Mouse (Mus musculus) splenic B cell, adult 2 months (primary cell): Measurements from ENCODE around the gene Olfr212.
"Not testable (repeated sequence)": the region's sequence is repeated elsewhere in the genome, so short reads cannot be mapped to it uniquely, and the experiment has no call there.

Source experiments
- DNase-seq: peaks from one replicate; pipeline ENCODE4 v3.0.0-alpha.2; 2011; ENCODE audit warnings: low read depth, low spot score
- H3K27me3 ChIP-seq: 2 replicates; pipeline ENCODE4 v1.6.1; 2012; ENCODE audit warnings: mild to moderate bottlenecking, low read length, moderate library complexity, mixed read lengths; ENCODE audit not compliant: control insufficient read depth, poor library complexity, insufficient read depth, severe bottlenecking
- H3K36me3 ChIP-seq: 2 replicates; pipeline ENCODE4 v1.6.1; 2012; ENCODE audit warnings: mild to moderate bottlenecking, low read length, moderate library complexity, mixed read lengths; ENCODE audit not compliant: control insufficient read depth, poor library complexity, insufficient read depth, severe bottlenecking

Olfr212 gene

GRCm38 (mm10) chr6:116506302-116507003 lies at the start of gene Olfr212:
Olfr212 (plus strand) TSS chr6:116506516.
- not testable (repeated sequence) for DNase-seq

DNA sequence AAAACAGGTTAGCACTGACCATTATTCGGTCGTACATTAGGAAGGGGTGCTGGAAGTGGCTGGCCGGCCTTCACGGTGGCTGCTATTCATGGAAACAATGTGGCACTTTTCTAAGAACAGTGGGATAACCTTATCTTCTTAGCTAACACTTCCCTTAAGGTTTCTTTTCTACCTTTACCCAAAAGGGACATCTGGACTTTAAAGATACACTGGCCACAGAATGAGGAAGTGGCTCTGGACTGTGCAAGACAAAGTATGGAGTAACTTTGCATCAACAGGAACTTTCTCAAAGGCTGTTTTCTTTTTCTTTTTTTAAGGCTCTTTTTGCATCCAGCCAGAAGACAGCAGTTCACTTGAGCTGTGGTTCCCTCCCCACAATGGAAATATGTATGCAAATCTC lies 47.6 kb upstream of the Olfr212 start:
- Histone ChIP-seq H3K27me3 (peaks cover 1% of the 10 kb centered on the region; the same call in 1 of the 2 replicates), H3K36me3 (no peaks in the 10 kb centered on the region)
- no peak for DNase-seq

More at GRCm38 (mm10) chr6:116506302-116507003, at the start of gene Olfr212:
- not testable (repeated sequence) for H3K27me3 ChIP-seq, H3K36me3 ChIP-seq

DNA sequence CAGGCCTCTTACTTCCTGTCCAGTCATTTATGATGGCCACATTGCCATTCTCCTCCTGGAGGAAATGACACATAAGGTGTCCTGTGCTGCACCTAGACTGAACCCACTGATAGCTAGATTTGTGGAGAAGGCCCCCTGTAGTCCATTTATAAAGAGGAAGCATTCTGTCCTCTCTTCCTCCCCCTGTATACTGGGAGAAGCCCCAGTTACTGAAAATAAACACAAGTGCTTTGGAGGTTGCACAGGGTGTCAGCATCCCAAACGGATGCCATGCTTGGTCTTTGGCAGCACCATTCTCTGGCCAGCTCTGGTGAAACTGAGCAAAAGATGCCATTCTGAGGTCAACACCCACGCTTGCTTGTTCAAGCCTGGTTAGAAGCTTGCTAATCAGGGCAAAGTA lies 47.1 kb upstream of the Olfr212 start:
- DNase-seq, result no peak
- peaks cover 1% of the 10 kb centered on the region; the same call in 1 of the 2 replicates for H3K27me3 ChIP-seq

DNA sequence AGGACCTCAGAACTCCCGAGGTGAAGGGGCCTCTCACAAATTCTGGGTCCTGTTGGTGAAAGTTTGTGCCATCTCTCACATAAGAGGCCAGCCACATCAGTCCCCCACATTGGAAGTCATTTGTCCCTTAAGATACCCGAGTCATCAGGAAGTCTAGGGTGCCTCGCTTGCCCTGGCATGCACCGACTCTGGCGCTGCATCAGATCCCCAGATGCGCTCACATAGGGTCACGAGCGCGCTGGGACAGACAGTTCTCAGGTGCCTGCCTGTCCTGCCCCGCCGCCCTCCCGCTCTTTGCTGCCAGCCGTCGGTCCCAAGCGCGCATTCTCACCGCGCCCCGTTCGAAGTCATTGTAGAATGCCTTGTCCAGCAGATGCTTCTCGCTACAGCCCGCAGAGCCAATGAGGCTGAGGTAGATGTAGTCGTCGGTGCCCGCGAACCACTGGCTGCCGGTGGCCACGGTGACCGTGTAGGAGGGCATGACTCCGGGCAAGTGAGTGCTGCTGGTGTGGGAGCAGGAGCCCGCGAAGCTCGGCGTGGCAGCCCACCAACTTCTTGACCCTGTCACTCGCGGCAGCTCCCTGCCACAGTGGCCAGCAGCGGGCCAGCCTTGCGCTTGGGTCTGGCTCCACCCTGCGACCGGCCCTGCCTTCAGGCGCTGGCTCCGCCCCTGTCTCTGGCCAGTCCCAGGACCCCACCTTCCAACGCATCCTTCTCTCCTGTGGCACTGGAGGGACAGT lies 45.6 kb upstream of the Olfr212 start, which contains the start of gene Alox5:
Gene Alox5 (minus strand): TSS at position 635 of the 740 bp plus-strand sequence.
- DNase-seq, result no peak
- Histone ChIP-seq H3K27me3 (peaks cover 1% of the 10 kb centered on the region; the same call in 1 of the 2 replicates), H3K36me3 (no peaks in the 10 kb centered on the region)

More for the DNA sequence above, 47.1 kb upstream of the Olfr212 start:
- no peaks in the 10 kb centered on the region for H3K36me3 ChIP-seq

DNA sequence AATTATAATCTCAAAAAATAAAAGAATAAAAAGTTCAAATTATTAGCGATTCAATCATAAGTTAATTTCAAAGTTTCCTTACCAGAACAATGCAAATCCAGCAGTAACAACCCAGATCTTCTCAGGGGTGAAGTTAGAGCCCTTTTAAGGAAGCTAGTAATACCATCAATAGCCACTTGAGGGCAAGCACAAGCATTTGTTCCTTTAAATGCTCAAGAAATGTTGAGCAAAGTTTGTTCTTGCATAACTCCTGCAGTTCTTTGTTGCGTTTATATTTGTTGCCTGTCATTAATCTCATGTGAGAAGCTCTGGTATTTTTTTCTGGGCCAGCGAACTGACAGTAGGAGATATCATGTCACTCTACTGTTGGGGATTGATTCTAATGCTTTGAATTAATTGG lies 38.2 kb upstream of the Olfr212 start:
- H3K27me3 ChIP-seq, result no peaks in the 10 kb centered on the region
- peak; percentile 7 for DNase-seq
- H3K36me3 ChIP-seq, result no peaks in the 10 kb centered on the region

DNA sequence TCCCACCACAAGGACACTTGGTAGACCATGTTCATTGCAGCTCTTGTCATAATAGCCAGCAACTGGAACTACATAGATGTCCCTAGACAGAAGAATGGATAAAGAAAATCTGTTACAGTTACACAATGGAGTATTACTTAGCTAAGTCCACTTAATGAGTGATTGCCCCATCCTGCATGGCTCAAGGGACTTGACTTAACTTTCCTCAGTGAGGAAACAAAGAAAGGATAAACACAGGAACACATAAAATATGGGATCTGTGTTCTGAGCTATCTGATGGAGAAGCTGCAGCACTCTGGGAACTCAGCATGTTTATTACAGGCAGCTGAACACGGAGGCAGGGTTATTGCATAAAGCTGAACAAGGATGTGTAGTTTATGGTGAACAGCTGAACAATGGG lies 21.2 kb upstream of the Olfr212 start:
- Histone ChIP-seq H3K27me3 (no peaks in the 10 kb centered on the region), H3K36me3 (no peaks in the 10 kb centered on the region)
- DNase-seq, result no peak

DNA sequence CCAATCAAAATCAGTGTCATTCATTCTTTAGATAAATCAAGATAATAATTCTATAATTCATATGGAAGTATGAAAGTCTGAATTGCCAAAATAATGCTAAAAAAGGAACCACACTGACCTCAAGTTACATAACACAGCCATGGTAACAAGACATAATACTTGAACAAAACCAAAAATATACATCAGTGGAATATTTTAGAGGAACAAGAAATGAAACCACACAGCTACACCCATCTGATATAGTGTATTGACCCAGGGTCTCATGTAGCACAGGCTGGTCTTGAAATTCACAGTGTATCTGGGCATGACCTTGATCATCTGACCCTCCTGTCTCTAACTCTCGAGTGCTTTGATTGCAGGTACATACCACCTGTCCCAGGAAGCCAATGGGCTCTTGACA lies 19.5 kb upstream of the Olfr212 start:
- H3K27me3 ChIP-seq, result no peaks in the 10 kb centered on the region
- DNase-seq, result no peak
- no peaks in the 10 kb centered on the region for H3K36me3 ChIP-seq

DNA sequence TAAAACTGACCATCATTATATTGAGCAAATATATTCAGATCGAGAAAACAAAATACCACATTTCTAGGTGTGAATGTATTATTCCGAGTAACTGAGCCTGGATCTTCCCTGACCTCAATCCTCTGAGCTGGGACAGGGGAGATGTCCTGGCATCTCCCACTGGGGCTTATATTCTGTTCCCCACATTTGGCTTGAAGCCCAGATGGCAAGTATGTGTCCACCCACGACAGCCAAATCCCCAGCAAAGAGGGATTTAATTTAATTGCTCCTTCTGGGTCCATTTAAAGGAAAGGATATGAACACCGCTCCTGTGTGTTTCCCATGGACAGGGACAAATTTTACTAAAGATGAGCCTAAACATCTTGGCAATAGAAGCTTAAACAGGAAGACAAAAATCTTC lies 17.5 kb upstream of the Olfr212 start, which contains the start of gene Olfr211:
Gene Olfr211 (plus strand): TSS at position 301 of the 400 bp plus-strand sequence.
- no peak for DNase-seq
- Histone ChIP-seq H3K27me3 (no peaks in the 10 kb centered on the region), H3K36me3 (no peaks in the 10 kb centered on the region)

- H3K36me3 ChIP-seq, result no peaks in the 10 kb centered on the region
- no peaks in the 10 kb centered on the region for H3K27me3 ChIP-seq
- DNase-seq, result no peak
Observed at GRCm38 (mm10) chr6:116493742-116494141, 12.6 kb upstream of the Olfr212 start.

GRCm38 (mm10) chr6:116495960-116496359 lies 10.4 kb upstream of the Olfr212 start:
- no peaks in the 10 kb centered on the region for H3K27me3 ChIP-seq
- no peak for DNase-seq
- H3K36me3 ChIP-seq, result no peaks in the 10 kb centered on the region

- DNase-seq, result no peak
- H3K27me3 ChIP-seq, result no peaks in the 10 kb centered on the region
- no peaks in the 10 kb centered on the region for H3K36me3 ChIP-seq
Observed at GRCm38 (mm10) chr6:116514832-116515231, 8.5 kb downstream of the Olfr212 start.

DNA sequence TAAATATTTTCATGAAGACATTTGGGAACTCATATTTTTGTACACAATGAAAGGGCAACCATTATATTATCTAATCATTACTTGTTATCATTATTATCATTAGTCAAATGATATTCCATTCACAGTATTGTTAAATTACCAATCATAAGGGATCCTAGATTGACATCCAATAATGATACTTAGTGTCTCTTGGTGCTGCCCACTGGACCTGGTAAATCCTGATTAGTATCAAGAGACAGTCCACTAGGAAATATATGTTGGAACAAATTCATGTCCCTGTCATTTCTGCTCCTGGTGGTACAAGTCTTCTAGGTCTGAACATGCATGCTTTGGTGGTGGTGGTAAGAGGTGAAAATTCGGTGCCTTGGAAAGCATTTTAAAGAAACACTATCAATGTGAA lies 31.8 kb downstream of the Olfr212 start, which contains the start of gene Olfr213:
Gene Olfr213 (plus strand): TSS at position 301 of the 400 bp plus-strand sequence.
- Histone ChIP-seq H3K27me3 (no peaks in the 10 kb centered on the region), H3K36me3 (no peaks in the 10 kb centered on the region)
- DNase-seq, result no peak

- Histone ChIP-seq H3K36me3 (no peaks in the 10 kb centered on the region), H3K27me3 (no peaks in the 10 kb centered on the region)
- DNase-seq, result no peak
Observed at GRCm38 (mm10) chr6:116542500-116542899, 36.2 kb downstream of the Olfr212 start.

GRCm38 (mm10) chr6:116550841-116551240 lies 44.5 kb downstream of the Olfr212 start, which contains the start of gene Gm5580:
Gm5580 (plus strand) TSS chr6:116551141.
- H3K27me3 ChIP-seq, H3K36me3 ChIP-seq, DNase-seq: not testable (repeated sequence)

DNA sequence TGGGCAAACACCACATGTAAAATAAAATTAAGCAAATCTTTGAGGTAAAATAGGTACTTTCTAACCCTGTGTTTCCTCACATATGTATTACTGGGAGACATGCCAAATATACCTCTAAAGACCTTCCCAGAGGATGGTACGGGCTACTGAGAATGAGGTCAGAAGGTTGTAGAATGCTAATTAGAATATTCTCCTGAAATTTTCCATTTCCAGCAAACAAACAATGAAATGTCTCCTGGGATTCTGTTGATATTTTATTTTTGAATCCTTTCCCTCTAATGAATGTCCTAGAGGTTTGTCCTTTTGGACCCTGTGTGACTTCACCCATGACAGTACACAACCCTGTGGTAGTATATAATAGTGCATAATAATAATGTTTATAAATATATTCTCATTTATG lies 47.6 kb downstream of the Olfr212 start, which contains the start of gene Olfr214:
Gene Olfr214 (plus strand): TSS at position 301 of the 400 bp plus-strand sequence.
- no peaks in the 10 kb centered on the region for H3K27me3 ChIP-seq
- H3K36me3 ChIP-seq, result no peaks in the 10 kb centered on the region
- DNase-seq, result no peak
